Mouse (Mus musculus): ENCODE data around the gene Fam229a. TPM values are rescaled to one million over a fixed set of nuclear protein-coding genes. Genes with fewer than 3 reads are reported as not detected.

The Fam229a gene
- polyA plus RNA-seq (2014; fragmentation: Nextera tagmentation; extraction: Ambion mirVana), result not detected in 2 replicates

DNA sequence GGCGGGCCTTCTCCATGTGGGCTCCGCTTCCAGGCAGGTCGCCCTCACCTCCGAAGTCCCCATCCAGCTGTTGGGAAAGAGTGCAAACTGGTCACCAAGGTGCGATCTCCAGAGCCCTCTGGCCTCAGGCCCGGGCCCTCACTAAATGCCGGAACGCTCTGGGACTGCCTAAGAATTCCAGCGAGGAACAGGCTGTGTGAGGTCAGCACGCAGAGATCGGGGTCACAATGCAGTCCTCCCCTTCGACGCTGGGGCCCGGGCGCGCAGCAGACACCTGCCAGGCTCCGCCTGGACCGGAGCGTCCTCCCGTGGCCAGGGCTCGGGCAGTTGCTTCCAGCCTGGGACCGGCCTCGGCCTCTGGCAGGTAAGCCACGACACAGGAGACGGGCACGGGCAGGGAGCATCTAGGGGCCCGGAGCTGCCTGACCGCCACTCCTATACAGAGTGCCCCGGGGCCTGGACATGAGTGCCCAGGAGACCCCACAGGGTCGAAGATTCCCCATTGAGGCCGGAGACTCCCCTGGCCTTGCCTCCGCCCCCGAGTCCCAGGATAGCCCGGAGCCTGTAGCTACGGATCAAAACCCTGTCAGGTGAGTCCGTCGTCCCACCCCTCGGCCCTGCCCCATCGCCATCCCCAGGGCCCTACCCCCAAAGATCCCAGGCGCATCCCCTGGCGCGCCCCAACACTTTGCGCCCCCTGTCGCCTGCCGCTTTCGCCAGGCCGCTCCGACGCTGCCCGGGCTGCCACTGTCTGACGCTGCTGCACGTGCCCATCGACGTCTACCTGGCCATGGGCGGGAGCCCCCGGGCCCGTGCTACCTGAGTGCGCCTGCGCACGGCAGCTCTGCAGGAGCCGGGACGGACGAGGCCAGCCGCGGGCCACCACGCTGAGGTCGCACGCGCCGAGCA, at the start of gene Fam229a, which contains the start of gene Tssk3:
Fam229a (plus strand) TSS at position 219 of the 909 bp plus-strand sequence.
Tssk3 (minus strand) TSS at position 51 of the 909 bp plus-strand sequence.
- H3K27ac ChIP-seq (ENCODE audit: low read depth, low read length), result no peak within 1 kb of the TSS; the same call in 1 of the 2 replicates
- H3K4me2 ChIP-seq, result peak within 1 kb of the TSS; percentile 48
- DNase-seq (ENCODE audit: low spot score, missing footprints) (peak; percentile 90), ATAC-seq (ENCODE audit: low FRiP score) (0 out of 2 replicates have a peak, but pooled peaks have one; percentile 22)
- H3K9ac ChIP-seq (ENCODE audit: low read length), result peak within 1 kb of the TSS; percentile 33
- H3K4me3 ChIP-seq (ENCODE audit: low read depth, low read length), result peak within 1 kb of the TSS; percentile 25
- H3K36me3 ChIP-seq (ENCODE audit: control insufficient read depth, insufficient read depth, low read length), result peaks cover 6% of the 10 kb centered on the region; the same call in 1 of the 2 replicates
- H3K4me1 ChIP-seq (ENCODE audit: control insufficient read depth, insufficient read depth, low read length), result peaks cover 17% of the 10 kb centered on the region
- peaks cover 15% of the 10 kb centered on the region for H3K27me3 ChIP-seq (ENCODE audit: control insufficient read depth, insufficient read depth, low read length)
- H3K9me3 ChIP-seq (ENCODE audit: control insufficient read depth, low read length), result no peaks in the 10 kb centered on the region
- WGBS, result 3% methylated on average over 70 of the region's 70 CpGs

DNA sequence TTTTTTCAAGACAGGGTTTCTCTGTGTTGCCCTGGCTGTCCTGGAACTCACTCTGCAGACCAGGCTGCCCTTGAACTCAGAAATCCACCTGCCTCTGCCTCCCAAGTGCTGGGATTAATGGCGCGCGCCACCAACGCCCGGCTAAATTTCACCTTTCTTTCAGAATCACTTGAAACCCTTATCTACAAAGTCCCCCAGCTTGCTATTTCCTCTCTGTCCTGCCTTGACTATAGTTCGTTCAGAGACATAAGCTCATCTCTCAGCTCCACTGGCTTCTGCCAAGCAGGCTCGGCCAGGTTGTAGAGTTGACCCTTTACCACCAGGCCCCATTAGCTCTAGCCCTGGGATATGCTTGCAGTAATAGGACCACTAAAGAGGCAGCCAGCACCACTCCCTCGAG, 43.6 kb upstream of the Fam229a start:
- no peaks in the 10 kb centered on the region for H3K27me3 ChIP-seq (ENCODE audit: control insufficient read depth, insufficient read depth, low read length)
- no peak overlapping the region for H3K4me2 ChIP-seq
- no peaks in the 10 kb centered on the region for H3K9me3 ChIP-seq (ENCODE audit: control insufficient read depth, low read length)
- 86% methylated on average over 8 of the region's 8 CpGs for WGBS
- H3K36me3 ChIP-seq (ENCODE audit: control insufficient read depth, insufficient read depth, low read length), result no peaks in the 10 kb centered on the region
- no peak overlapping the region for H3K9ac ChIP-seq (ENCODE audit: low read length)
- no peak overlapping the region for H3K4me3 ChIP-seq (ENCODE audit: low read depth, low read length)
- H3K27ac ChIP-seq (ENCODE audit: low read depth, low read length), result no peak overlapping the region
- DNase-seq (ENCODE audit: low spot score, missing footprints), result no peak
- no peak for ATAC-seq (ENCODE audit: low FRiP score)
- no peaks in the 10 kb centered on the region for H3K4me1 ChIP-seq (ENCODE audit: control insufficient read depth, insufficient read depth, low read length)

DNA sequence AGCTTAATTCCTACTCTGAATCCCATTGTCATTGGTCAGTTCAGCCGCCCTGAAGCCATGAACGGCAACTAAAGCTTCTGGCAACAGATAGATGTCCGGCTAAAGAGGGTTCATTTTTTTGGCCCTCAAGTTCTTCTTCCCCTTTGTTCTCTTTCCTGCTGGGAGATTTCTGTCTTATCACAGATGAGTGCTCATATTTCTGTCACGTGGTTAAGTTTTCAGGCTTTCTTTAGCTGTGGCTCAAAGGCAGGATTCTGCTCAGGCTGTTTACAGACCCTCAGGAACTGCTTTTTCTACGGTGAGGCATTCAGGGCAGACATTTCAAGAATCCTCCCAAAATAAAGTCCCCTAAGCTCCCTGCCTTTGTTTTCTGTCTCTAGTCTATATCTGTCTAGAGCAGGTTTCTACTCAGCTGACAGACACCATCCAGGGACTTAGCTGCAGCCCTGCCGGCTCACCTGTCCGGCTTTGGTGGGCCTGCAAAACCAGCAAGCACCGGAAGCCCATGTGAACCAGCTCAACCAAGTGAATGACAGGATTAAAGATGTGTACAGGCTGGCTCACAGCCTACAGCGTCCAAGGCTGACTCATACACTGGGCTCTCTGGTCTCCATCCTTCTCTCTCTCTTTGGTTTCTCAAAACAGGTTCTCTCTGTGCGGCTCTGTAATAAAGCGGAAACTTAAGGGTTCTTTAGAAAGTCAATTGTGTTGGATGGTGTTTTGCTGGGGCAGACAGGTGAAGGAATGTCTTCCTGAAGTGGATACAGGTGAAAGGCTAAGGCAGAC, 43.0 kb upstream of the Fam229a start:
- 85% methylated on average over 11 of the region's 11 CpGs for WGBS
- Histone ChIP-seq H3K9me3 (ENCODE audit: control insufficient read depth, low read length) (no peaks in the 10 kb centered on the region), H3K4me1 (ENCODE audit: control insufficient read depth, insufficient read depth, low read length) (no peaks in the 10 kb centered on the region), H3K4me2 (no peak overlapping the region), H3K4me3 (ENCODE audit: low read depth, low read length) (no peak overlapping the region), H3K36me3 (ENCODE audit: control insufficient read depth, insufficient read depth, low read length) (no peaks in the 10 kb centered on the region), H3K9ac (ENCODE audit: low read length) (no peak overlapping the region), H3K27me3 (ENCODE audit: control insufficient read depth, insufficient read depth, low read length) (no peaks in the 10 kb centered on the region), H3K27ac (ENCODE audit: low read depth, low read length) (no peak overlapping the region)
- DNase-seq (ENCODE audit: low spot score, missing footprints), result no peak
- no peak for ATAC-seq (ENCODE audit: low FRiP score)

DNA sequence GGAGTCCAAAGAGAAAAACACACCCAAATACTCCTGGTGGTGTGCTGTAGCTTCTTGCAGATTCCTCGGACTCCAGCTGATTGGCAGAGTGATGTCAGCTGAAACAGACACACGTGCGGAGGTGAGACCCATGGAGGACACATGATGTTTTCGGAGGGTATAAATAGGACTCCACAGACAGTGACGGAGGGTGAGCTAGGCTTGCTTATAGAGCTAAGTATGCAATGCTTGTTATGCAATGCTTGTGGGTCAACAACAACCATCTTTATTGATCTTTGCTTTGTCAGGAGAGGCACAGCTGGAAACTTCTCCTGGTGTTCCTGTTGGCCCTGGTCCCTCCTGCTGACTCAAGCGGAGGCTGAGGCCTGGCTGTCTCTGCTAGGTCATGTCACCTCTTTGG, 42.3 kb upstream of the Fam229a start:
- Histone ChIP-seq H3K4me2 (no peak overlapping the region), H3K9me3 (ENCODE audit: control insufficient read depth, low read length) (no peaks in the 10 kb centered on the region), H3K4me3 (ENCODE audit: low read depth, low read length) (no peak overlapping the region), H3K36me3 (ENCODE audit: control insufficient read depth, insufficient read depth, low read length) (no peaks in the 10 kb centered on the region), H3K27me3 (ENCODE audit: control insufficient read depth, insufficient read depth, low read length) (no peaks in the 10 kb centered on the region), H3K4me1 (ENCODE audit: control insufficient read depth, insufficient read depth, low read length) (no peaks in the 10 kb centered on the region), H3K27ac (ENCODE audit: low read depth, low read length) (no peak overlapping the region), H3K9ac (ENCODE audit: low read length) (no peak overlapping the region)
- 84% methylated on average over 6 of the region's 6 CpGs for WGBS
- DNase-seq (ENCODE audit: low spot score, missing footprints), result no peak
- ATAC-seq (ENCODE audit: low FRiP score), result no peak

DNA sequence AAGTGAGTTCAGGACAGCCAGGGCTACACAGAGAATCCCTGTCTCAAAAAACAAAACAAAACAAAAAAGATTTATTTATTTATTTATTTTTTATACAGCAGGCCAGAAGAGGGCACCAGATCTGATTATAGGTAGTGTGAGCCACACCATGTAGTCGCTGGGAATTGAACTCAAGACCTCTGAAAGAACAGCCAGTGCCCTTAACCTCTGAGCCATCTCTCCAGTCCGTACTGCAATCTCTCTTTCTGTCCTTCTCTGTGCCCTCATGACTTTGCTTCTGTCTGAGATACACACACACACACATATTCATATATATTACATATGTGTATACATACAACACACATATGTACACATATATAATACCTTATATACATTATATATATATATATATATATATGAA, 40.1 kb upstream of the Fam229a start:
- H3K9me3 ChIP-seq (ENCODE audit: control insufficient read depth, low read length), result no peaks in the 10 kb centered on the region
- no peak for ATAC-seq (ENCODE audit: low FRiP score)
- no peak for DNase-seq (ENCODE audit: low spot score, missing footprints)
- no peak overlapping the region for H3K4me3 ChIP-seq (ENCODE audit: low read depth, low read length)
- no peaks in the 10 kb centered on the region for H3K4me1 ChIP-seq (ENCODE audit: control insufficient read depth, insufficient read depth, low read length)
- WGBS, result 73% methylated on average over 2 of the region's 2 CpGs
- H3K27ac ChIP-seq (ENCODE audit: low read depth, low read length), result no peak overlapping the region
- H3K4me2 ChIP-seq, result no peak overlapping the region
- no peaks in the 10 kb centered on the region for H3K36me3 ChIP-seq (ENCODE audit: control insufficient read depth, insufficient read depth, low read length)
- H3K9ac ChIP-seq (ENCODE audit: low read length), result no peak overlapping the region
- H3K27me3 ChIP-seq (ENCODE audit: control insufficient read depth, insufficient read depth, low read length), result no peaks in the 10 kb centered on the region

DNA sequence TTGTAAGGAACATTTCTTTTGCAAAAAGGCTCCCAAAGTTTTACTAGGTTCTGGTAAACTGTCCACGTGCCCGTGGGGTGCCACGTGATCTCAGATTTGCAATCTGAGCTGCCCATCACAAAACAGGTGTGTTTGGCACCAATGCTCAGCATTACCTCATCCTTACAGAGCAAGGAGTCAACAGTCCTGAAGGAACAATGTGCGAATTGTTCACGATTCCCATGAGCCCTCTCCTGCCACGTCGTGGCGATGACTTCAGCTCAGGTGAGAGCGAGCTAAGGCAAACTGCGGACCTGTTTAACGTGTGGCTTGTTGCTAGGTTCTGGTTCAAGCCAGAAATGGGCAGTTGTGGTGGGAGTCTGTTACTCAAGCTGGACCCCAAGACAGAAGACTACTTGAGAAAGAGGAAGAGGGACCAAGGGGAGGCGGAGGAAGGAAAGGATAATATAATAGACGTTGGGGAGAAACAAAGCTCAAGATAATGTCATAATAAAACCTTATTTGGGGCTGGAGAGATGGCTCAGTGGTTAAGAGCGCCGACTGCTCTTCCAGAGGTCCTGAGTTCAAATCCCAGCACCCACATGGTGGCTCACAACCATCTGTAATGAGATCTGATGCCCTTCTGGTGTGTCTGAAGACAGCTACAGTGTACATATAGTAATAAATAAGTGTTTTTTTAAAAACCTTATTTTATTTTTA, 39.4 kb upstream of the Fam229a start:
- H3K9me3 ChIP-seq (ENCODE audit: control insufficient read depth, low read length), result no peaks in the 10 kb centered on the region
- ATAC-seq (ENCODE audit: low FRiP score) (no peak), DNase-seq (ENCODE audit: low spot score, missing footprints) (peak; percentile 28)
- H3K4me3 ChIP-seq (ENCODE audit: low read depth, low read length), result no peak overlapping the region
- H3K27ac ChIP-seq (ENCODE audit: low read depth, low read length), result no peak overlapping the region
- H3K27me3 ChIP-seq (ENCODE audit: control insufficient read depth, insufficient read depth, low read length), result no peaks in the 10 kb centered on the region
- 87% methylated on average over 15 of the region's 15 CpGs for WGBS
- H3K36me3 ChIP-seq (ENCODE audit: control insufficient read depth, insufficient read depth, low read length), result no peaks in the 10 kb centered on the region
- H3K9ac ChIP-seq (ENCODE audit: low read length), result no peak overlapping the region
- H3K4me2 ChIP-seq, result no peak overlapping the region
- H3K4me1 ChIP-seq (ENCODE audit: control insufficient read depth, insufficient read depth, low read length), result no peaks in the 10 kb centered on the region

DNA sequence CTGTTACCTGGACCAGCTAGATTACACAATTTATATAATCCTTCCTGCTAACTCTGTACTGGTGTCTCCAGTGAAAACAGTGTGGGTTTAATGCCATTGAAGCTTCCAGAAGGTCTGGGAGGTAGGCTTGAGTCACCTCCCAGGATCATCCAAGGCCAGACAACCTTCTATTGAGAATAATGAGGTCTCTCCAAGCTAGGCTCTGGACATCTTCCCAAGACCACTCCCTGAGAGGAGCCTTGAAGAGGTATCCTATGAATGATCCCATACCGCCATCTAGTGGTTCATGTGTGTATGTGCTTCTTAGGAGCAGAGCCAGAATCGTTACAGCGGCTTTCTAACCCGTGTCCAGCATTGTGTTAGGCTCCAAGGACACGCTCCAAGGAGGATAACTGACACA, 35.7 kb upstream of the Fam229a start:
- Histone ChIP-seq H3K4me1 (ENCODE audit: control insufficient read depth, insufficient read depth, low read length) (no peaks in the 10 kb centered on the region), H3K4me2 (no peak overlapping the region), H3K9ac (ENCODE audit: low read length) (no peak overlapping the region), H3K27ac (ENCODE audit: low read depth, low read length) (no peak overlapping the region), H3K4me3 (ENCODE audit: low read depth, low read length) (no peak overlapping the region), H3K36me3 (ENCODE audit: control insufficient read depth, insufficient read depth, low read length) (no peaks in the 10 kb centered on the region), H3K27me3 (ENCODE audit: control insufficient read depth, insufficient read depth, low read length) (no peaks in the 10 kb centered on the region), H3K9me3 (ENCODE audit: control insufficient read depth, low read length) (no peaks in the 10 kb centered on the region)
- ATAC-seq (ENCODE audit: low FRiP score) (peak; percentile 71), DNase-seq (ENCODE audit: low spot score, missing footprints) (peak; percentile 97)
- WGBS, result 2% methylated on average over 5 of the region's 5 CpGs

DNA sequence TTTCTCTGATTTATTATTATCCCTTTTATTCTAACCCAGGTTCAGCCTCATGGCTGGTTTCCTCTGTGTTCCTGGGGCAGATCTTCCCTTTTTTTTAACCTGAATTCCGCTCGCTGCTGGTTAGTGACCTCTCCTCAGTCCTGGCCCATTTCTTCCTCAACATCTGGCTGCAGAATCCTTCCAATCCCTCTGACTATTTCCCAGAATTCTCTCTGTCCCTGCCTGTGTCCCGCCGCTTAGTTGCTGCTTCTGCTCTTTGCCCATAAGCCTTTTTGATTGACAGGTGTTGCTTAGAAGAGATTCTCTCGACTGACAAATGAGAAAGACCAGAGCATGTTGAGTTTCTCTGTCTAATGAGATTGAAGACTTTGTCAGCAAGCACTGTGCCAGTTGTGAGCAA, 34.9 kb upstream of the Fam229a start:
- WGBS, result 47% methylated on average over 5 of the region's 5 CpGs
- no peak for ATAC-seq (ENCODE audit: low FRiP score)
- H3K9me3 ChIP-seq (ENCODE audit: control insufficient read depth, low read length), result no peaks in the 10 kb centered on the region

More for the DNA sequence above, 34.9 kb upstream of the Fam229a start:
- Histone ChIP-seq H3K27ac (ENCODE audit: low read depth, low read length) (no peak overlapping the region), H3K9ac (ENCODE audit: low read length) (no peak overlapping the region), H3K27me3 (ENCODE audit: control insufficient read depth, insufficient read depth, low read length) (no peaks in the 10 kb centered on the region), H3K4me2 (no peak overlapping the region), H3K4me3 (ENCODE audit: low read depth, low read length) (no peak overlapping the region), H3K36me3 (ENCODE audit: control insufficient read depth, insufficient read depth, low read length) (no peaks in the 10 kb centered on the region), H3K4me1 (ENCODE audit: control insufficient read depth, insufficient read depth, low read length) (peaks cover 2% of the 10 kb centered on the region; the same call in 1 of the 2 replicates)
- DNase-seq (ENCODE audit: low spot score, missing footprints), result peak; percentile 62

All from midbrain, embryonic 11.5 days (tissue).